Mouse (Mus musculus) ovary, postnatal 14 days (tissue): Measurements from ENCODE around the gene Gabrb1.
"Not testable (repeated sequence)": the region's sequence is repeated elsewhere in the genome, so short reads cannot be mapped to it uniquely, and the experiment has no call there.

Source experiments
- DNase-seq: peaks from one replicate; pipeline ENCODE4 v3.0.0; 2022; ENCODE audit warnings: low spot score

The Gabrb1 gene

DNA sequence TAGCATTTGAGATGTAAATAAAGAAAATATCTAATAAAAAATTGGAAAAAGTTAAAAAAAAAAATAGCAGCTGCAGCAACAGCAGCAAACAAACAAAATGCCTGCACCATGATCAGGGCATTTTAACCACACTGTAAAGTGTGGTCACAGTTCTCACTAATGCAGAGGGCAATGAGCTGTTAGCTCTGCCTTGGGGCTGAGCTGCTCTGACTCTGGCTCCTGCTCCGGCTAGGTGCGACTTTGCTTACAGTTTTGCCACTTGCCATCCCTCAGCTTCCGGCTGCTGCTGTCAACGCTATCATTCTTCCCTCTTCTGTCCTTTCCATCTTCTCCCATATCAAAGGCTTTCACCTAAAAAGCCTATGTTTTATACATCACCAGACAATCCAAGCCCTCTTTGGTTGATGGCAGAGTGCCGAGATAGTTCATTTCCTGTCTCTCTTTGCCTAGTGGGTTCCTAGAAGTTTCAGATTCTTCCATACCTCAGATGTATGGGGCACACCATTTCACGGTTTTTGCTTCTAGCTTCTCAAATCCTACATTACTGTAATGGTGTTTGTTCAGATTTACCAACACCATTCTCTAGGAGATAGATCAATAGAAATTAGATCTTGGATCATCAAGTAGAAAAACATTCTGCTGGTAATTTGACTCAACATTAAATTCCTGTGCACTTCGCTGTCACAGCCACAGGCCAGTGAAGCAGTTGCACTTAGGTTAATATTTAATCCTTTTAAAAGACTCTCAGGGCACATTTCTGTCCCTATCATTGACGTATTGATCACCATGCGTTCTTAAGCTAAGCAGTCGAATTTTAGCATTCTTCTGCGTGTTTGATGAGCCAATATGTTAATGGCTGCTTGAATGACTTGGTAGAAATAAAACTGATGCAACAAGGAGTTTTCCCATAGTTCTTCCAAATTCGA, 385.6 kb downstream of the Gabrb1 start:
- DNase-seq, result no peak

DNA sequence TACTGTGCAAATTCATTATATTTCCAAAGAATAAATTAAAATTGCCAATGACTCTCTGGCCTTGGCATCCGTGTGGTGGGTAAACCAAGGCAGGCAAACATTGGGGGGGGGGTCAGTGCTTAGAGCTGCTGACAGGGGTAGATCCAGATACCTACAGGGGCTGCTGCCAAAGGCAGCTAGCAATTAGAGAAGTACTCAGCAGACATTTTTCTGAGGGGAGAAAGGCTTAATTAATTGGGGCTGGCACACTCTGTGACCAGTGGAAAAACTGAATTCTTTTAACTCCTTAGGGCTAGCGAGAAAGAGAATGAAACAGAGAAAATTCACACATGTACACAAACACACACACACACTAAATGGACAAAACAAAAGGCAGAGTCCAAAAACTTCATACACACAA, 388.3 kb downstream of the Gabrb1 start:
- DNase-seq, result no peak

DNA sequence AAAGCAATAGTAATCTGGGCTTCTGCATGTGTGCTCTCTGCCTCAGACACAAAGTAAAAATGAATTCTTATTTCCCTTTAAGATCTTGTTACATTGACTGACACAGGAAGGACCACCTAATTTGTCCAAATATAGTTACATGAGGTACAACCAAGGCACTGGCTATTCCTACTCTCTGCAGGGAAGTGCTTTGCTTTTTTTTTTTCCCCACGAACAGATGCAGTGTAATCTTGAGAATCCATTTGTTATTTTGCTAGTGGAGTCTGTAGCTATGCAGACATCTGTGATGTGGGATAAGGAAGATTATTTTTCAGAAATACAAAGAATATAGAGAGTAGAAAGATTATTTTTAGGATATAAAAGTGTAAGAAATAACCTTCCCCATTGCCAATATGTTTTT, 406.2 kb downstream of the Gabrb1 start:
- no peak for DNase-seq

DNA sequence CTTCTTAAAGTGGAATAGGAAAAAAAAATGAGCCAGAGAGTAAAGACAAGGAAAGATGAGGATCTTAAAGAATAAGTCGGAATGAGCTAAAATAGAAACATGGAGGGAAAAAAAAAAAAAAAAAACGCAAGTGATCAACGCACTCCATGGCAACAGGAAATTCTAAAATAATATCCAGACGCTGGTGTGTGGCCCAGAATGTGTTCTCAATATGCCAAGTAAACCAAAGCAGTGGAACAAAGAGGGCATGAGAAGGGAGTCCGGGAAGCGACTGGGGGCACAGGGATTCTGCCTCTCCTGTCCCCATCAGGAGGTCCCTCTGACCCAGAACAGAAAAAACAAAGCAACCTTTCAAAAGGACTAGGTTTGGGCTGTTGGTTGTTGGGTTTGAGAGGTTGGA, 410.9 kb downstream of the Gabrb1 start:
- no peak for DNase-seq

DNA sequence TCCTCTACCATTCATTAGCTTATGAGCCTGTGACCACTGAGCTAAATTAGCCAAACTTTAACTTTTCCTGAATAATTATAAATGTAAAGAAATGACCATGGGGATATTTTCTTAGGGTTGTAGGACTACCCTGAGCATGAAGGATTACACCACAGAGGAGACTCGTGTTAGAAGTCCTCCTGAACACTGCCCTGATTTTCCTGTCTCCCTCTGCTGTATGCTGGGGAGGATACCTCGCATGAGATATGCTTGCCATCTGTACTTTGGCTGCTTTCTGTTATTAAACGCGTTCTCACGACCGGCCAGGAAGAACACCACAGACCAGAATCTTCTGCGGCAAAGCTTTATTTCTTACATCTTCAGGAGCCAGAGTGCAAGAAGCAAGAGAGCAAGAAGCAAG, 411.5 kb downstream of the Gabrb1 start:
- not testable (repeated sequence) for DNase-seq

DNA sequence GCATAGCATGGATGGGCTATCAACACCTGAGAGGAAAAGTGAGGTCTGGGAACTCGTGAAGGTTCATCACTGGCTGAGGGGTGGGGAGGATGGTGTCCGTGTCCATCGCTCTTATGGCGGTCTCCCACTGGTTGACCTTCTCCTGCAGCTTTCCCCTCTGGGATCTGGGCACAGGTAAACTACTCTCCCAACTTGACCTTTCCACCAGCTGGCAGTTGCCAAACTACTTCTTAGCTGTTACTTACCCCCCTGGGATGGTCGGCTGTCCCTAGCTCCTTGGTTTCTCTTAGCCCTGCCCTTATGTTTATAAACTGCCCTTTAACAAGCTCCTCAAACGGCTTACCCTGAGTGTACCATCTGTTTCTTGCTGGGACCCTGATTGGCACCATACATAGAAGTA, 418.9 kb downstream of the Gabrb1 start:
- DNase-seq, result no peak

DNA sequence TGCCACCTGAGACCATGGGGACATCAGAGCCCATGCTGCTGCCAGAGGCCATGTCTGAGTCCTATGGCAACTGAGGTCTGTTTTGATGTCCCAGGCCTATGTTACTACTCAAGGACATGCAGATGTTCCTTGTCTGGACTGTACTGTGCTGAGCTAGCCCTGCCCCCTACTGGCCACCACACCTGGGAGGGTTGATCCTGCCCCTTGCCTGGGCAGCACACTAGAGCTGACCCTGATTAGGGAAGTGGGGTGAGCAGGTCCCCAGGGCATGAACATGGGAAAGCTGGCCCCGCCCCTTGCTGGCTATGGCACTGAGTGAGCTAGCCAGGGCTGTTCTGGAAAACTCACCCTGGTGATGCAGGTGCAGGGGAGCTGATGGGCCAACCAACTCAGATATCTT, 428.6 kb downstream of the Gabrb1 start:
- no peak for DNase-seq

DNA sequence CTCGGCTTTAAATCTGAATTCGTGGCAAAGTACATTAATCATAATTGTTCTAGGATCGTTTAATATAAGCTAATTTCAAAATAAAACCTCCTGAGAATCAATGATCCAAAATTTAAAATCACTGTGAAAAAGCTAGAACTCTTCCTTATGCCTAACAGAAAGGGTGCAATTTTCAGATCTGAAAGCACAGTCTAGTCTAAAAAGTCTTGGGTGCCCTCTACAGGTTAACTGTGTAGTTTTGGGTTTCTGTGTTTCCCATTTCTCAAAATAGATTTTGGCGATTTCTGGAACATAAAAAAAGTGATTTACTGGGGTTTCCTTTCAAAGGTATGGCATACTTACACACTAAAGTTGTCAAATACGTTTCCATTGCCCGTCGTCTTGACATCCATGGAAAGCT, 436.7 kb downstream of the Gabrb1 start:
- no peak for DNase-seq

DNA sequence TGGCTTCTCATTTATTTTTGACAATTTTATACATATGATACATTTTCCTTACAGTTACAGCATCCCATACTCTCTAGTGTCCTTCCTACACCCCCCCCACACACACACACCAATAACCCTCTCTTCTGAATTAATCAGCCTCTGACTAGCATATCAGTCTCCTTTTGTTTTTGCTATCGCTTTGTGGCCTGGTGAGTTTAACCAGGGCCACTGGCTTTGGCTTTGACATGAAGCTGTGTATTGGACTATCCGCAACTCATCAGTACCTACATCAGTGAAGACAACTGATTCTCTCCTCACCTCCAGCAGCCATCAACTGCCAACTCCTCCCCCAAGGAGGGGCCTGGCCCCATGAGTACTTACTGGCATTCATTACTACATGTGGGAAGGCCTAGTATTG, 437.1 kb downstream of the Gabrb1 start:
- no peak for DNase-seq

DNA sequence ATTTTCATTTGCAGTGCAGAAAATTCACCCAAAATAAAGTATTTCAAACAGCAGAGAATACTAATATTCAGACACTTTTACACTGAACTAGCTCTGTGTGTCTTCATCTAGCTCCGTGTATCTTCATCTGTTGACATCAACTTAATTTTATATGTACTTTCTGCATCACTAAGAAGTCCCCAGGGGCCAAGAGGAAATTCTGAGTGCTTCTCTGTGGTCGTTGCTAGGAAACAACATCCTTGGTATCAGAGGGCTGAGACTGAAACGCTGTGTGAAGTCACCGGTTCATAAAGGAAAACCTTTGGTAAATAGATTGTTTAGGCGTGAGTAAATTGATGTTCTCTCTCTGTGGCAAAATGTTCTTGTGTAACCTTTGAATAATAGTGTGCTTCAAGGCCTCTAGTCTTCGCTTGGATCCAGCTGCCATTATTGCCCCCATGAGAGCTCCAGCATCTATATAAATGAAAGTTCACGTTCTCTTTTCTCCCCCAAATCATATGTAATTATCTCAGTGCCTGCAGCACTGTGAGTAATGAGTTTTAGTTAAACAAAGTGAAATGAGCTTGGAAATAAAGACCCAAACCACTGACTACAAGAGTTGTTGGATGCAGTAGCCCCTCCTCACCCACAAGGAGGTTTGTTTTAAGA, 446.5 kb downstream of the Gabrb1 start:
- no peak for DNase-seq

DNA sequence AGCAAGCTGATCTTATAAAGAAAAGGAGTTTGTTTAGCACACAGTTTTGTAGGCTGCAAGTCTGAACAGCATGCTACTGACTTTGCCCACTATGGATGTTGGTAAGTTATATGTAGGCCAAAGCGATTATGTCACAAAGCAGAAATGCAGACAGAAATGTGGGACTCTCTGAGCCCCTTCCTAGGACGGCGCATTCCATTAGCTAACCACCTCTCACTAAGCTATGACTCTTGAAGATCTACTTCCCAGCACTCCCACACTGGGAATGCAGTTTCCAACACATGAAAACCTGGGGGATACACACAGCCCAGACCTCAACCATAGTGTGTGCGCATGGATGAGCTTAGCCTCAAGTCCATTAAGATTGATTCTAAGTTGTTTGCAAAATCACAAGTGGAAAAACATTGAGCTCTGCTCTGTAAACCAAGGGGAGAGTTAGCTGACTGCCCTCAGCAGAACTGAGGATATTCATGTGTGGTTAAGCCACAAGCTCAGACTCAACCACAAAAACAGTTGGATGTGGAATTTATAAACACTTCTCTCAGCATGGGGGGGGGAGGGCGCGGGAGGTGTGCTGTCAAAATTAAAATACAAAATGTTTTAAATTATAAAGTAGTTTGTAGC, 464.6 kb downstream of the Gabrb1 start:
- DNase-seq, result no peak

DNA sequence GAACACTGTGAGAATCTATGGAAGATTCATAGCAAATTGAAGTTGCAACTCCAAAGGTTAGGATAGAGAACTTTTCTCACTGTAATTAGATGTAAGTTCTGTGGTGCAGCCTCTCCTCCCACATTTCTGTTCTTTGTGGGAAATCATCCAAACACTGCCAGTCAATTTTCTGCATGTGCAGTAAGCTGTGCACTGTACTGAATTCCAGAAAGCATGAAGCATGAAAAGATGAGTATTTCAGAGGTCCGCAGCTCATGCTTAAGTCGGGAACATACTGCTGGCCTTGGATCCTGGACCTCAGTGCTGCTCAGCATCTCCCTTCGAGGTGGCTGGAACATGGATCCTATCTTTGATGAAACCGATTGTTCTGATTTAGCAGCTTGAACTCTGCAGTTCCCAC, 468.8 kb downstream of the Gabrb1 start:
- no peak for DNase-seq

DNA sequence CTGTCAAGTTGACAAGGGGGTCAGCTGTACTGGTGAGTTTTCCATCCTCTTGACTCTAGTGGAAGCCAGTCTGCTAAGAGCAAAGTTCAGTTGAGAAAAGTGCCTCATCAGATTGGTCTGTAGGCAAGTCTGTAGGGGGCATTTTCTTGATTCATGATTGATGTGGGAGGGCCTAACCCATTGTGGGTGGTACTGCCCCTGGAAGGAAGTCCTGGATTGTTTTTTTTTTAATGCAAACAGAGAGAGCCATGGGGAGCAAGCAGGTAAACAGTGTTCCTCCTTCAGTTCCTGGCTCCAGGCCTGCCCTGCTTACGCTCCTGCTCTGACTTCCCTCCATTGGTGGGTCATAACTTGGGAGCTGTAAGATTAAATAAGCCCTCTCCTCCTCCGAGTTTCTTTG, 476.0 kb downstream of the Gabrb1 start:
- no peak for DNase-seq

DNA sequence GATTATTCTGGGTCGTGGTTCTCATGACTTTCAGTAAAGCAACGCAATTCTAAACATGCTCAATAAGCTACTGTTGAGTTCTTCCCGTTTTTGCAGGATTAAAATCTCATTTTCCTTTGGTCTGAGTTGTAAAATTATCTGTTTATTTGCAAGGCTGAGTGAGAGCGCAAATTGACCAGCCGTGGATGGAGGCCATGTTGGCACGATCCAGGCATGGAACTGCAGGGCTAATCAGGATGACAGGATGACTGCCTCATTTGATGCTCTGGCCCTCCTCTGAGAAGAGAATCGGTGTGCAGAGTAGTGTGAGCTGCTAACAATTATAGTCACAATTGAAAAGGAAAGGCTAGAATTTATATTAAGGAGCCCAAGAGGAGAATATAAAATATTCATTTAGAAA, 480.3 kb downstream of the Gabrb1 start:
- DNase-seq, result no peak

DNA sequence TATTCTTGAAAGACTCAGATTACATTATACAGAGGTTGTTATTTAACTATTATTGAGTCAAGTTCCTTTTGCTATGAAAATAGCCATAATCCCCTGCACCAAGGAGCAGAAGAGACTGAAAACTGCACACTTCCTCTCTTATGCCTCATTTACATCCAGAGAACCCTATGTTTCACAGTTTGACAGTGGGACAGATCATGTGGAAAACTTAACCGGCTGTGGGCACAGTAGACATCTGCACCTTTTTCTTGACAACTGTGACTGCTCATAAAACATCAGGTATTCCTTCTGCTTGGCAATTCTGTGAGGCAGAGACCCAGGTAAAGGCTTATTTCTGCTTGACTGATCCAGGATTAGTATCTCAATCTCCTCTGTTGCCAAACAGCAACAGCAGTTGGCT, 481.7 kb downstream of the Gabrb1 start:
- DNase-seq, result no peak

DNA sequence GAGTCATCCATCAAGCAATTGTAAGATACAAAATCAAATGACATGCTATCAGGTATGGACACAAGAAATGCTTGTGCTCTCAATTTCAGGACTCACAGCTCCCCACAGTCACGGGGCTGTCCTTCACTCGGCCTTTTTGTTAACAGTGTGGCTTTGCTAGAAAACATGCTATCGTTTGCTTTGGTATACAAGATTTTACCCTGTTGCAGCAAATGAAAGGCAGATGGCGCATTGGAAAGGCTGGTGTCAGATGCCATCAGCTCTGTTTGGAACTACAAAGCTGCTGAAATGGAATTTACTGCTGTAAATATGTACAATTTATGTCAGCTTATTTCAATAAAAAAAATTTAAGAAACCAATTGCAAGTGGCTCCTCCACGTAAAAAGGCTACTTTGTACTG, 490.8 kb downstream of the Gabrb1 start:
- no peak for DNase-seq

DNA sequence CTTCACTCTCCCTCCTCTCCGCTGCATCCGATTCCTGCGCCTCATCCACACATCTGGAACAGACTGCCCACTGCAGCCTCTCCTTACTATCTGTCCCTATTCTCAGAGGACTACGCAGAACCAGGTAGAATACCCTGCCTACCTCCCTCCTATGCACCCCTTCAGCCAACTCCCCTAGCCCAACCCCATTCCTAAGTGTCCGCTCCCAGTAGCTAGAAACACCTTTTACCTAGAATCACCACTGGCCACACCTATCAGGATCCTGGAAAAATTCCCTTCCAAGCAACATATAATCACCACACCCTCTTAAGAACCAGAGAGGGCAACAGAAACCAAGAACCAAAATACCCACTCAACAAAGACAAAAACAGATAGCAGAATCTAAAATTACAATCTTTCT, 493.0 kb downstream of the Gabrb1 start:
- no peak for DNase-seq

DNA sequence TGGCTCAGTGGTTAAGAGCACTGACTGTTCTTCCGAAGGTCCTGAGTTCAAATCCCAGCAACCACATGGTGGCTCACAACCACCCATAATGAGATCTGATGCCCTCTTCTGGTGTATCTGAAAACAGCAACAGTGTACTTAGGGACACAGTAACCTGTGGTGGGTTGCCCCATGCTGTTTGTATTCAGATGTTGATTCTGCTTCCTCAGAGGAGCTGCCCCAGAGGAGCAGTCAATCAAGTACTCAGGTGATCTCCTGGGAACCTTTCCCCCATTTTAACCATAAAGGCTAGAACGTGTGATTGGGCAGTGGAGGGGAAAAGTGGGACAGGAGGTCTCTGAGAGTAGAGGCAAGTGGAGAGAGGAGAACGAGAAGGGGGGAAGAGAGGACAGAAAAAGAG, 497.8 kb downstream of the Gabrb1 start:
- not testable (repeated sequence) for DNase-seq

DNA sequence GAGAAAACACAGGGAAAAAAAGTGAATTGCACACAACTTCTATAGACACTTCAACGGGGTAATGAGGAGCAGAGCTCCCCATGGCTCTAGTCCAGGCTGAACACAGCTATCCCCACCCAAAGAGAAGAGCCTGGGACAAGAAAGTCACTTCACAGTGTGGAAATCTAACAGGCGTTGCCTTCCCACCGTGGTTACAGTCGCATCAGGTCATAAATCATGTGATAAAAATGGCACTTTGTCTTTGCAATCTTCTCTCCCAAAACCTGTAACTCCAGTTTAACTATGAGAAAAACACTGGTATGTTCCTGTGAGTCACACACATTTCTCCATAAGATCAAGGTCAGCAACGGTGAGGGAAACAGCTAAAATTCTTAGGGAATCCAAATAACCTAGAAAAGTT, 498.7 kb downstream of the Gabrb1 start:
- no peak for DNase-seq

DNA sequence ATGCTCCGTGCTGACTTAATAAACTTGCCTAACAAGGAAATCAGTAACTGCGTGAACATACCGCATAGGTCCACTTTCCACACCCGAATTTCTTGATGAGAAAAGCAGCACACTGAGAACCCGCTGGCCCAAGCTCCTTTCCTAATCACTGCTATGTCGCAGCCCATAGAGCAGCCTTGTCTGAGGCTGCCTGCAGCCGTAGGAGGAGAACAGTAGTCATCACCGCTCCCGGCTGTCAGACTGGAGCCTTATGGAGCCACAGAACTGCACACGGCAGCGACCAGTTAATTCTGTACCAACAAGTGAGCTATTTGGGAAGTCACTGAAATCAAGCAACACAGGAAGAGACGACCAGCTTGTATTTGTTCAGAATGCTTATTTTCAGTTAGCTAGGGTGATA, 500.8 kb downstream of the Gabrb1 start:
- DNase-seq, result no peak

DNA sequence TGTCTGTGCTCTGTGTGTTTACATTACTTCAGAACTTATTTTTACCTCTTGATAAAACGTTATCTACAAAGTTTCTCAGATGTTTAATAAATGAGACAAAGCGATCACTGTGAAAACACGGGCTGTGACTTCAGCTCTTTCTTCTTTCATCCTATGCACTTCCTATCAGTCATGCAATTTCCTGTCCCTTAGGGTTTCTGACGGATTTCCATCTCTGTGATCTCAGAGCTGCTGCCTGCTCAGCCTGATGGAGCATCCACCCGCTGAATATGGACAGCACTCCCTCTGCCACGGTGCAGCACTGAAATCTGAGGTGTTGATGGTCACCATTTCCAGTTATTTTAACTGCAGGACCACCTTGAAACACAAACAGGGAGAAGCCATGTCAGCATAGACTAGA, 501.6 kb downstream of the Gabrb1 start:
- no peak for DNase-seq

DNA sequence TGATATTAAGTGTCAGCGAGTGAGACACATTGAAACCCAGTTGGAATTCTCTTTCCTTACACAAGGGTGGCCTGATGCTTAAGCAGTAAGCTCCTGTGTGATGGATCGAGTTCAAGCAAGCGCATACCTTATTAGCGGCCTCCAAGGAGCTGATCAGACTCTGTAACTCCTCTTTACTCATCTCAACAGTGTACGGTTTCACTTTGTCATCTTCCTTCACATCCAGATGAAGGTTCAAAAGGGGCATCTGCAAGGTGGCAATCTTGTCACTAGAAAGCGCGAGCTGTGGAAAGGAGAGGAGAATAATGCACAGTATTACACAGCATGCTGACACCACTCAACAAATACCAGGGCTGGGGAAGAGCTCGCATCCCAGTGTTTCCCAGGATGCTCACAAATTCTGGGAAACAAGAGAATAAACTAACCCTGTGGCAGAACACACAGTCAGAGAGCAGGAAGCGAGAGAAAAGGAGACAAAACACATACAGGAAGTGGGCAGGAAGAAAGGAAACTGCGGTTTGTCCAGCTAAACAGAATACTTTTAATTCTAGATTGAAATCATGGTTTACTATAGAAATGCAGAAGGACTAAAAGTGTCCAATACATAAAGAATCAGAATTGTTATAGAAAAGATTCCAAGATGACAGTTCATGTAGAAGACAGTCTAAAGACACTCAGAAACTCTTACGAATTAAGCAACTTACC, 503.0 kb downstream of the Gabrb1 start:
- no peak for DNase-seq

DNA sequence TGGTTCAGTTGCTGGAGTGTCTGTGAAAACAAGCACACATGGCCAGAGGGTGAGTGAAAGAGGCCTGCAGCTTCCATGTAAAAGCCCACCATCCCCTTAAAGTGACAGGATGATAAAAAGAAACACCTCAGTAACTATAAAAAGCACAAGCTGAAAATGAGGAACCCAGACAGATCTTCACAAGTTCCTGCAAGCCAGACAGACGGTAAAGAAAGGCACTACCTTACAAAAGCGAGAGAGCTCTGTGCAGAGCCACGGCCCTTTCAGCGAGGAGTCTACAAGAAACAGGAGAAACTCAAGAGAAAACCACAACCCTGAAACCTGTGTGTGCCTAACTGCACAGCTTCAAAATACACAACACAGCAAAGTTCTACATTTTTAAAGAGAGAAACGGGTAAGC, 504.9 kb downstream of the Gabrb1 start:
- DNase-seq, result no peak
